Mouse (Mus musculus) neural tube, embryonic 14.5 days (tissue): ENCODE measurements around the gene Nckap5. TPM values are rescaled to one million over a fixed set of nuclear protein-coding genes. Genes with fewer than 3 reads are reported as not detected.
A peak's percentile ranks its signal among the peaks of the same experiment; 100 is the strongest.

Experiments
- ATAC-seq: fragments of 200-750 bp; cut with Nextera tagmentation; 2 replicates; pipeline ENCODE4 v1.8.0; 2017; ENCODE audit warnings: low read depth, mild to moderate bottlenecking, moderate TSS enrichment, moderate library complexity
- H3K27ac ChIP-seq: fragments of 300-500 bp; sonication (generic); 2 replicates; pipeline ENCODE4 v1.5.1; 2014; ENCODE audit warnings: low read depth, mild to moderate bottlenecking, control low read depth, low read length, moderate library complexity, mixed read lengths
- H3K27me3 ChIP-seq: fragments of 300-500 bp; sonication (generic); 2 replicates; pipeline ENCODE4 v1.6.1; 2014; ENCODE audit warnings: low read length; ENCODE audit not compliant: control insufficient read depth, insufficient read depth
- H3K36me3 ChIP-seq: fragments of 300-500 bp; sonication (generic); 2 replicates; pipeline ENCODE4 v1.6.1; 2014; ENCODE audit warnings: low read length, mixed read lengths; ENCODE audit not compliant: control insufficient read depth, insufficient read depth
- H3K4me1 ChIP-seq: fragments of 300-500 bp; sonication (generic); 2 replicates; pipeline ENCODE4 v1.6.1; 2014; ENCODE audit warnings: low read length; ENCODE audit not compliant: control insufficient read depth, insufficient read depth
- H3K4me2 ChIP-seq: fragments of 300-500 bp; sonication (generic); 2 replicates; pipeline ENCODE4 v1.6.1; 2014; ENCODE audit warnings: mild to moderate bottlenecking, low read depth, low read length, control low read depth
- H3K4me3 ChIP-seq: fragments of 300-500 bp; sonication (generic); 2 replicates; pipeline ENCODE4 v1.5.1; 2014; ENCODE audit warnings: low read depth, low read length, control low read depth, mixed read lengths
- H3K9ac ChIP-seq: fragments of 300-500 bp; sonication (generic); replicated peaks from 2 replicates; pipeline ENCODE4 v1.6.1; 2014; ENCODE audit warnings: low read depth, mild to moderate bottlenecking, control low read depth, low read length, mixed read lengths
- H3K9me3 ChIP-seq: fragments of 300-500 bp; sonication (generic); 2 replicates; pipeline ENCODE4 v1.6.1; 2016; ENCODE audit warnings: low read length; ENCODE audit not compliant: control insufficient read depth
- WGBS: fragments of 180-500 bp; shearing (Covaris S2); extraction: QIAGEN DNeasy Blood & Tissue Kit; methylation state at CpG from one replicate; pipeline ENCODE4 v1.1.7; 2014; 5-methylcytosine and 5-hydroxymethylcytosine counted together
- polyA plus RNA-seq: library from polyadenylated mRNA; unstranded; fragments of >200 nt; fragmentation: Nextera tagmentation; extraction: Ambion mirVana; gene quantifications from 2 replicates; pipeline ENCODE4 v1.2.1, GENCODE M21; 2014

The Nckap5 gene
- polyA plus RNA-seq, 1 experiment from 2014 or later, result 19.0 TPM

- Histone ChIP-seq H3K4me3 (peak overlapping the region; percentile 32), H3K27ac (no peak overlapping the region), H3K9ac (no peak overlapping the region; the same call in 1 of the 2 replicates), H3K27me3 (no peaks in the 10 kb centered on the region), H3K36me3 (no peaks in the 10 kb centered on the region), H3K4me2 (peak overlapping the region; percentile 57), H3K9me3 (no peaks in the 10 kb centered on the region), H3K4me1 (no peaks in the 10 kb centered on the region)
- peak; percentile 67; the same call in 1 of the 2 replicates for ATAC-seq
- 5% methylated on average over 18 of the region's 18 CpGs for WGBS
These were observed 92.9 kb downstream of the Nckap5 start for GRCm38 (mm10) chr1:126737554-126738290.

- H3K4me1 ChIP-seq, result peaks cover 3% of the 10 kb centered on the region; the same call in 1 of the 2 replicates
- H3K36me3 ChIP-seq, result no peaks in the 10 kb centered on the region
- H3K4me2 ChIP-seq, result no peak overlapping the region
- H3K9me3 ChIP-seq, result no peaks in the 10 kb centered on the region
- H3K27ac ChIP-seq, result no peak overlapping the region
- no peak overlapping the region for H3K9ac ChIP-seq
- no peak overlapping the region for H3K4me3 ChIP-seq
- no peaks in the 10 kb centered on the region for H3K27me3 ChIP-seq
- no peak for ATAC-seq
These were observed 98.9 kb downstream of the Nckap5 start for GRCm38 (mm10) chr1:126731691-126732090.

DNA sequence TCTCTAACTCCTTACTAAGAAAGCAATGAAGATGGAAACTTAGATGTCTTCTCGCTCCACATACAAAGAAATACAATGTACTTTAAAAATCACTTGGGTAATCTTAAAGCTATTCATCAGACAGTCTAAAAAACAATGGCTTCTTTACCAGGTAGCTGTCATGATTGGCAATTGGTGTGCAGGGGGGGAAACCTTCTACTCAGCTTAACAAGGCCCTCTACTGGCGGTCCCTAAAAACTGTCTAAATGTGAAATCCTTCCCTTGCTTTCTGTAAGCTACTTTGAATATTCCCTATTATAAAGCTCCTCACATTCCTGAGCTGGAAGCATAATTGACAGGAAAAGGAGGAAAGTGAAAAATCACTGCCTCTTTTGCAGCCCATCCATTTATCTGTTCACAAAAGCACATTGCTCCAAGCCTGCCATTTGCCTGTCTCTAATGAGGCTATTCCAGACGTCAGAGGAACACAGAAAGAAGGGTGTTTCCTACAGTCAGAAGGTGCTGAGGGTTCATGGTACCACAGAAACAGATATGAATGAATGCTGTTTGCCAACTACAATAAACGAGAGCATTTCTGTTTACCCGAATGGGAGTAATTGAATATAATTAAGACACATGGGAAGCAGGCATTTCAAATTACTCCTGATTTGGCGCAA is 104.1 kb downstream of the Nckap5 start:
- Histone ChIP-seq H3K27me3 (no peaks in the 10 kb centered on the region), H3K4me3 (no peak overlapping the region), H3K4me2 (no peak overlapping the region), H3K4me1 (peaks cover 4% of the 10 kb centered on the region; the same call in 1 of the 2 replicates), H3K27ac (no peak overlapping the region), H3K9ac (no peak overlapping the region), H3K36me3 (no peaks in the 10 kb centered on the region), H3K9me3 (no peaks in the 10 kb centered on the region)
- ATAC-seq, result peak; percentile 49; the same call in 1 of the 2 replicates
- 29% methylated on average over 6 of the region's 6 CpGs for WGBS

- H3K27me3 ChIP-seq, result no peaks in the 10 kb centered on the region
- no peaks in the 10 kb centered on the region for H3K36me3 ChIP-seq
- 66% methylated on average over 9 of the region's 9 CpGs for WGBS
- H3K4me2 ChIP-seq, result no peak overlapping the region
- 0 out of 2 replicates have a peak, but pooled peaks have one; percentile 31 for ATAC-seq
- no peak overlapping the region for H3K4me3 ChIP-seq
- no peak overlapping the region for H3K9ac ChIP-seq
- no peak overlapping the region for H3K27ac ChIP-seq
- H3K4me1 ChIP-seq, result peaks cover 4% of the 10 kb centered on the region; the same call in 1 of the 2 replicates
- H3K9me3 ChIP-seq, result no peaks in the 10 kb centered on the region
These were observed 104.8 kb downstream of the Nckap5 start for GRCm38 (mm10) chr1:126725628-126726367.

- Histone ChIP-seq H3K9me3 (no peaks in the 10 kb centered on the region), H3K9ac (no peak overlapping the region), H3K36me3 (no peaks in the 10 kb centered on the region), H3K27me3 (no peaks in the 10 kb centered on the region), H3K4me3 (no peak overlapping the region), H3K4me2 (no peak overlapping the region), H3K27ac (no peak overlapping the region), H3K4me1 (peaks cover 4% of the 10 kb centered on the region; the same call in 1 of the 2 replicates)
- no peak for ATAC-seq
- 77% methylated on average over 1 of the region's 1 CpGs for WGBS
These were observed 108.7 kb downstream of the Nckap5 start for GRCm38 (mm10) chr1:126721917-126722316.

DNA sequence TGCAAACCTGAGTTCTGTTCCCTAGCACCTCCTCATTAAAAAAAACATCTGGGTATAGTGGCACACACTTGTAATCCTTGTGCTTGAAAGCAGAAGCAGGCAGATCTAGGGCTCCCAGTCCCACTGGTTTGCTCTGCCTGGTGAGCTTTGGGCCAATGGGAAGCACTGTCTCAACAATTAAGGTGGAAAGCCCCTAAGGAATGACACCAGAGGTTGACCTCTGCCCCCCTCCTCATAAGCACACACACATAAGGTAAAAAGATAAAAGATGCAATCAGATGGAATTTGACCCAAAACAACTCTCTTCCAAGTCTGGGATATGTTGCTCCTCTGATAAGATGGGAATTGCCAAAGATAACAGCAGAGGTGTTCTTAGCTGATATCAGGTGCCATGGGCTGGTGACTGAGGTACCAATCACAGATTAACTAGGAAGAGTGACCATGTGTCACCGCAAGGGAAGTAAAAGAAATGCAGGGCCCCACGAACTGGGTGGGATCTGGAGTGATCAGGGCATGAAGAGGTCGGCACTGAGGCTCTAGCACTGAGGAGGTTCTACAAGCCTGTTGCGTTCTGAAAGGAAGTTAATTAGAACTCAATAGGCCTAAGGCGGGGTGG is 110.8 kb downstream of the Nckap5 start:
- no peak overlapping the region for H3K27ac ChIP-seq
- H3K4me1 ChIP-seq, result no peaks in the 10 kb centered on the region
- H3K36me3 ChIP-seq, result no peaks in the 10 kb centered on the region
- H3K9ac ChIP-seq, result no peak overlapping the region
- ATAC-seq, result no peak
- WGBS, result 75% methylated on average over 5 of the region's 5 CpGs
- no peak overlapping the region for H3K4me3 ChIP-seq
- no peaks in the 10 kb centered on the region for H3K27me3 ChIP-seq
- H3K9me3 ChIP-seq, result no peaks in the 10 kb centered on the region
- H3K4me2 ChIP-seq, result no peak overlapping the region

DNA sequence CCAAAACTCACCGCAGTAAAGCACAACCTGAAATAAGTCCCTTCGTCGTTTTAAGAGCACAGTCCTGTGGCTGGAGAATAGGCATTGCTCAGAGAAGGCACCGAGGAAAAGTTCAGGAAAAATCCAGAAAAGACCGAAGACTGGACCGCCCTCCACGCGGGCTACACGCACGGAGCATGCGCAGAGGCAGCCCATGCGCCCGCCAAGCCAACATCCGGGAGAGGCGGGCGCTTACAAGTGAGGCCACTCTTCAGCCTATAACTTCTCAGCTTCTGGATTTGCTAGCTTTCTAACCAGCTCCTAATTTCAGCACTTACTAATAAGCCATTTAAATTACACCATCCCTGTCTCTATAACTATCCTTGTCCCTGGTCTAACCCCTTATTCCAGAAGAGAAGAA is 124.0 kb downstream of the Nckap5 start:
- H3K4me3 ChIP-seq, result no peak overlapping the region
- no peaks in the 10 kb centered on the region for H3K27me3 ChIP-seq
- H3K27ac ChIP-seq, result no peak overlapping the region
- no peak overlapping the region for H3K4me2 ChIP-seq
- H3K9me3 ChIP-seq, result no peaks in the 10 kb centered on the region
- no peaks in the 10 kb centered on the region for H3K36me3 ChIP-seq
- 95% methylated on average over 16 of the region's 16 CpGs for WGBS
- ATAC-seq, result no peak
- H3K4me1 ChIP-seq, result no peaks in the 10 kb centered on the region
- H3K9ac ChIP-seq, result no peak overlapping the region

DNA sequence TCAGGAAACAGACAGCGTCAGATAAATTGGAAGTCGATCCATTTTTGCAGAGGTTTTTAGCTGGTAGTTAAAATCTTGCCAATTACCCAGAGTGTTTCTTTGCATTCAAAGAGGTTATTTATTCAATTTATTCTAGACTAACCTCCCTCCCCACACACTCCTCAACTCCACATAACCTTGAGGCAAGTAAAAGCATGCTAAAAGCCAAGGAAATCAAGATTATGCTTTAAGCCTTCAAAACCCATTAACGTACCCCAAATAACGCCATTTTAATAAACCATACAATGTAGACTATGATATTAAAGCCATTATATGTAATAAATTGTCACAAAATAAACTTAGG is 129.7 kb downstream of the Nckap5 start:
- H3K27ac ChIP-seq, result peak overlapping the region; percentile 77
- H3K9me3 ChIP-seq, result no peaks in the 10 kb centered on the region
- H3K4me2 ChIP-seq, result peak overlapping the region; percentile 27
- peak; percentile 30; the same call in 1 of the 2 replicates for ATAC-seq
- no peak overlapping the region for H3K4me3 ChIP-seq
- 56% methylated on average over 4 of the region's 4 CpGs for WGBS
- H3K9ac ChIP-seq, result no peak overlapping the region
- H3K4me1 ChIP-seq, result peaks cover 11% of the 10 kb centered on the region; the same call in 1 of the 2 replicates
- H3K36me3 ChIP-seq, result no peaks in the 10 kb centered on the region
- no peaks in the 10 kb centered on the region for H3K27me3 ChIP-seq
